Mouse (Mus musculus) cerebellum, adult 8-10 months (tissue): ENCODE results near the gene Plekha6.

ENCODE experiments used
- DNase-seq: peaks from one replicate; pipeline ENCODE4 v3.0.0; 2022

The Plekha6 gene

GRCm38 (mm10) chr1:133183141-133183925, 19.3 kb downstream of the Plekha6 start:
- DNase-seq: no peak

DNA sequence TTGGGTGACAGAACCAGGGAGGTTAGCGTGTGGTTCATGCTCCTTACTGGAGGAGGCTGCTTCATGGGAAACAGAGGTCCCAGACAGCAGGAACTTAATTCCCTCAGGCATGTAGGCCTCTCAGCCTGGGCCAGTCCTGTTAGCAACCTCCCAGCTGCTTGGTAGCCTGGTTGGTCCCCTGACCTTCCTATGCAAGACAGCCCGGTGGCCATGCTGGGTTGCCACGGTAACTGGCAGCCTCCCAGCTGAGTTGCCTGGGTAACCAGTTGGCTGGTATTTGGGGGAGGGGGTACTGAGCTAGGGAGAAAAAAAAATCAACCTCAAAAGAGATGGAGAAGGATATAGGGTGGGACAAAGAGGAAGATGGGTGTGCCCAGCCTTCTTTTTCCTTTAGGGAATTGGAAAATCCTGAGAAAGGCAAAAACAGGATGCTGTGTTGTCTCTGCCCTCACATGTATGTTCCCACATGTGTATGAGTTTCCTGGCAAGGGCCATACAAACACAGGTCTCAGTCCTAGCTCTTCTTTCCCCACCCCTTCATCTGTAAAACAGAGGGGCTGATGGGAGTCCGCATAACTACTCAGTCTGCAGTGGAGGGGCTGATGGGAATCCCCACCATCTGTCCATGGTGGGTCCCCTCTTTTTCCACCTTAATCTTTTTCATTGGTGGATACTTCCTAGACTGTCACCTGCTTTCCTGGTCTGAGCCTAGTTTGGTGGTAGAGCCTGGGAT, 24.1 kb downstream of the Plekha6 start:
- DNase-seq: no peak

GRCm38 (mm10) chr1:133188719-133189118, 24.7 kb downstream of the Plekha6 start:
- DNase-seq: no peak

DNA sequence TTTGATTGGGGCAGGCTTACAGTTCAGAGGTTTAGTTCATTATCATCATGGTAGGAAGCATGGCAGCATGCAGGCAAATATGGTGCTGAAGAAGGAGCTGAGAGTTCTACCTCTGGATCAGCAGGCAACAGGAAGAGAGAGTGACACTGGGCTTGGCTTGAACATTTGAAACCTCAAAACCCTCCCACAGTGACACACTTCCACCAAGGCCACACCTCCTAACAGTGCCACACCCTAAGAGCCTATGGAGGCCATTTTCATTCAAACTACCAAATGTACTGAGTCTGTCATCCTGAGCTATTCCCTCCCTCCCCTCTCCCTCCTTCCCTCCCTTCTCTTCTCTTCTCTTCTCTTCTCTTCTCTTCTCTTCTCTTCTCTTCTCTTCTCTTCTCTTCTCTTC, 25.5 kb downstream of the Plekha6 start:
- DNase-seq: no peak

DNA sequence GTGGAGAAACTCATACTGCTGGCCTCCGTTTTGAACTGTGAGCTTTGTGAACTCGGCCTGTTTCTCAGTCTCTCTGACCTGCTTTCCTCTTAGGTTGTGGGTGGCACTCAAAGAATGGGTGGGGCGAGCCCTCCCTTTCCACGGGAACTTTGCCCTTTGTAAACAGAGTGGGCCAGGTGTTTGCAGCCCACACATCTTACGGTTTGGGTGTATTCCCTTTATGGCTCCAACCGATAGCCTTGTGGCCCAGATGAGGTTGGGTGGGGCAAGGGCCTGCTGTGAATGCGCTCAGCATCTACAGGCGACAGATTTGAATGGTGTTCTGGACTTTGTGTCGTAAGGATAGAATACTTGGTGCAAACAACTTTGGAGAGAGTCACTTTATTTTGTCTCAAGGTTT, 26.5 kb downstream of the Plekha6 start:
- no peak for DNase-seq

DNA sequence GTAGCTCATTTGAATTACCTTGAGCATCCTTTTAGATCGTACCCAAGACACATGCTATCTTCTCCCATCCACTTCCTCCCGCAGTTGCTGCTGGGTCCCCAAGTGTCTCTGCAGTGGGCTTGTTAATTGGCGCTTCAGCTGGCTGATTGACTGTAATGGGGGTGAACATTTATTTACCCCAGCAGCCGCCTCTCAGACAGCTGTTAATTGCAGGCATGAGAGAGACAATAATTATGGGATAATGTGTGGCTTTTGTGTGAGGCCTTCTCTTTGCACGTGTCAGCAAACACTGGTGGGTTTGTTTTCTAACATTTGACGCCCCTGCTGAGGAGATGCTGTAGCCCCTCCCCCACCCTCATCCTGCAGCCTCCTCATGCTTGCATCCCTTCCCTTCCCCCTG, 32.2 kb downstream of the Plekha6 start:
- no peak for DNase-seq

DNA sequence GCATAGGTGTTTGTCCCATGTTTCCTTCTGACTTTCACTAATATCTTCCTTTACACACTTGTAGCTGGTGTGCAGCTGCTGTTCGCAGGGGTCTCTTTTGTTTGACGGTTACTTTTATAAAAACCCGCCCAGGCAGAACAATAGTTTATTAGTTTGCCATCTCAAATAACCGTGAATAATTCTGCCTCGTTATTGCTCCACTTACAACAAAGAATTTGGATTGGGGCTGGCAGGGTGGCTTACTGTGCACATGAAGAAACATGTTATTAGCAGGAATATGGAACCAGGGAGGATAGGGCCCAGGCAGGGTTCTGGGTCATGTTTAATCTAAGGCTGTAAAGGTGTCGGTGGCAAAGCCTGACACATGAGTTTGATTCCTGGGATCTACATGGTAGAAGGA, 33.3 kb downstream of the Plekha6 start:
- no peak for DNase-seq

DNA sequence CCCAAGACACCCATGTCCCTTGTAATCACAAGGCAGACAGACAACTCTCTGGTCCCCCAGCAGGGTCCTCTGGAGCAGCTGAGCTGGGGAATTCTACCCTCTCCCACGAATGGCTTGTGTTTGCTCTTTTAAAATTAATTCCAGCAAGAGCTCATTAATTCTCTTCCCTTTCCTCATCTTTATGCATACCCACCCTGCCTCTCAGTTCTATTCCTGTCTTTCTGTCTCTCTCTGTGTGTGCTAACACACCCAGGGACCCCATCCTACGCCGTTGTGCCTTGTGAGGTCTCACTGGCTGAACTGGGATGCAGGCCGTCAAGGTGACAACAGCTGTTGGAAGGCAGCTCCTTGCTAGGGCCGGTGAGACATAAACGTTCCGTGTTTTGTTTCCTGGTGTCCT, 35.7 kb downstream of the Plekha6 start:
- DNase-seq: no peak

GRCm38 (mm10) chr1:133201499-133201898, 37.5 kb downstream of the Plekha6 start:
- DNase-seq: no peak

DNA sequence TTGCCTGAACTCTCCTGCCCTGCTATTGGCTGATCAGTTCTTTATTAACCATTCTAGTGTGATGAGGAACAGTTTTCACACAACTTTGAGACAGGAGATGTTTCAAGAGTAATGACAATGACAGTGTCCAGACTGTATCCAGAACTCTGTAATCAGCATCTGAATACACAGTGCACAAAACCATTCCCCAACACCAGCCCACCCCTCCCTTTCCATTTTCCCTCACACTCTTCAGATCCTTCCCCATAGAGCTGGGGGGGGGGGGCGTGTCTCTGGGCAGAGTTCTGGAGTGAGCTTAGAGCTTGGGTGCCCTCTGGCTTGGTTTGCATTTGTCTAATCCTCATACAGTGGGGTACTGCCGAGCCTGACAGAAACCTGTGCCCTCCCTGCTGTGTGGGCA, 39.7 kb downstream of the Plekha6 start:
- no peak for DNase-seq

DNA sequence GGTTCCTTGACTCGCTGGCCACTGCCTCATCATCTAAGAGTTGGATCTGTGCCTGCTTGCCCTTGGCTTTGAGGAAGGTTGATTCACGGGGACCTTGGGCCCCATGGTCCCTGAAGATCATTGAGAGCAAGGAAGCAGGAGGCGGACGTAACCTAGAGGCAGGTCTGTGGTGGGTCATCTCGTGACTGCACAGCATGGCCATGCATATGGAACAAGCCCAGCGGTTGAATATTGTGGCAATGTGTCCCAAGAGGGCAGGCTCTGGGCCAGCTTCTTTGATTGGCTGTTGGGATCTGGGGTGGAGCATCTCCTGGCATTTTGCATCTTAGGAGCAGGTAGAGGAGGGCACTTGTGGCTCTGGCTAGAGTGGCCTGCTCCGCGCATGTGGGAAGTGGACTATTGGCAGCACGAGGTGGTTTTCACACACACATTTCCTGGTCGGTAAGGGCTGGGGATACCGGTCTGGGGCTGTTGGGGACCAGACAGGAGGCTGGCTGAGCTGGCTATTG, 40.4 kb downstream of the Plekha6 start:
- DNase-seq: no peak

- DNase-seq: no peak
Measured at GRCm38 (mm10) chr1:133204985-133205384, 41.0 kb downstream of the Plekha6 start.

GRCm38 (mm10) chr1:133208086-133208815, 44.2 kb downstream of the Plekha6 start:
- no peak for DNase-seq

GRCm38 (mm10) chr1:133209036-133209435, 45.0 kb downstream of the Plekha6 start:
- no peak for DNase-seq

GRCm38 (mm10) chr1:133209482-133209881, 45.5 kb downstream of the Plekha6 start:
- DNase-seq: no peak

DNA sequence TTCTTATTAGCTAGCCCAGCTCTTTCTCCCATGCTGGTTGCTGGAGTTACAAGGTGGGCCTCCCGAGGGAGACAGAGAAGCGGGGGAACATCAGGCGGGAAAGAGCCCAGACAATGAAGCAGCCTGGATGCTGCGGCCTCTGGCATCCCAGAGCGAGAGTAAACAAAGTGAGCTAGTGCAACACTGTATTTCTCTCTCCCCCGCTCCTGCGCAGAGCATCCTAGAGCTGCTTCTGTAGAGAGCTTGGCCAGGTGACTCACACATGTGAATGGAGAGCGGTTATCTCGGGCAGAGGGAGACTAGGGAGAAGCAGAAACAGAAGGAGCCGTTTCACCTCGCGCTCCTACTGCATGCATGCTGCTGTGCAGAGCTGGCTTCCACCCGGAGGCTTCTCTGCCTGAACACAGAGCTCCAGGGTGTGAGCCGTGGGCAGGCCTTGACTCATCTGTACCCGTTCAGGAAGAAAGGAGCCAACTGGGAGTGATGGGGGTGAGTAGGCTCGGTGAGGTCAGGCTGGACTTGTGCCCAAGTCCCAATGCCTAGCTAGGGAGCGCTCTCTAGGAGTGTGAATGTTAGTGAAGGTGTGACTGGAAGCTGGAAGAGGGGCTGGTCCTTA, 46.0 kb downstream of the Plekha6 start:
- peak; percentile 28 for DNase-seq

- DNase-seq: no peak
Measured at GRCm38 (mm10) chr1:133210766-133211165, 46.8 kb downstream of the Plekha6 start.

DNA sequence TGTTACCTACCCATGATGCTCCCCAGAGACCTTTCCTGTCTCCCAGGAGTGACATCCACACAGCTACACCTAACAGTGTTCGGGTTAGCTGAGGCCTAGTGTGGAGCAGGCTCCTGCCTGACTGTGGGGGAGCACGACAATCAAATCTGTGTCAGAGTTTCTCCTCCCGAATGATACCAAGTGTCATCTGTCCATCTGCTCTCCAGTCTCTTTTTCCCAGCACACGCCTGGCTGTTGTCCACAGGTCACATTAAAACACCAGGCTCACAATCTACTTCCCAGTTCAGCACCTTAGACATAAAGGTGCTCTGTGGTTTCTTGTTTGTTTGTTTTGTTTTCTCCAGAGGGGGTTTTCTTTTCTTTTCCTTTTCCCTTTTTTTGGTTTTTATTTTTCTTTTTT, 48.3 kb downstream of the Plekha6 start:
- no peak for DNase-seq

DNA sequence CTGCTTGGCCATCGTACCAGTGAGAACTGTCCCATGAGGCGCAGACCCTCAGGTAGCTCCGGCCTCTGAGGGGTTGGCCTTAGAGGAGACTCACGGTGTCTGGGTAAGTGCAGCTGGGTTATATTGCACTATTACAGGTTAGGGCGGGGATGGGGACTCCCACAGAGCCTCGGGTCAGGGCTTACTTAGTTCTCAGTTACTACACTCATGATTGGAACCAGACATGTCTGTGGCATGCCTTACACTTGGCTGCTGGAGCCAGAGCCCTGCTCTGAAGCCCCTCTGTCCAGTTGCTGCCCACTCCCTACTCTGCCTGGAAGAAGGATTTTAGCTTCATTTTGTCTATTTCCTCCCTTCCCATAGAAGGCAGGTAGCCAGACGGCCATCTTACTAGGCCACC, 49.1 kb downstream of the Plekha6 start:
- DNase-seq: no peak

GRCm38 (mm10) chr1:133213901-133214300, 49.9 kb downstream of the Plekha6 start:
- no peak for DNase-seq

- no peak for DNase-seq
Measured at GRCm38 (mm10) chr1:133214672-133215359, 50.8 kb downstream of the Plekha6 start.

DNA sequence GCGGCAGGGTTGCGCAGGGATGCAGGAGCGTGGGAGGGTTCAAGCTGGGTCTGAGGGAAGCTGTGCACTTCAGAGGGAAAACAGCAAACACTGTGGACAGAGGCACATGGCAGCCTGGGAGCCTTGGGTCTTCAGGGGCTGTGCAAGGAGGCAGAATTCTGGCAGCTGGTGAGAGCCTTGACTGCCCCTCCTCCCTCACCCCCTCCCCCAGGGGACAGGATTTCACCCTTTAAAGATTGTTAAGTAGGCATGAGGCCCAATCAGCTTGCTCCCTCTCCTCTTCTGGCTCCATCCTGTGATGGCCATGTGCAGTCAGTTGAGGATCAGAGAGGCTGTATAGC, 51.3 kb downstream of the Plekha6 start:
- DNase-seq: no peak

DNA sequence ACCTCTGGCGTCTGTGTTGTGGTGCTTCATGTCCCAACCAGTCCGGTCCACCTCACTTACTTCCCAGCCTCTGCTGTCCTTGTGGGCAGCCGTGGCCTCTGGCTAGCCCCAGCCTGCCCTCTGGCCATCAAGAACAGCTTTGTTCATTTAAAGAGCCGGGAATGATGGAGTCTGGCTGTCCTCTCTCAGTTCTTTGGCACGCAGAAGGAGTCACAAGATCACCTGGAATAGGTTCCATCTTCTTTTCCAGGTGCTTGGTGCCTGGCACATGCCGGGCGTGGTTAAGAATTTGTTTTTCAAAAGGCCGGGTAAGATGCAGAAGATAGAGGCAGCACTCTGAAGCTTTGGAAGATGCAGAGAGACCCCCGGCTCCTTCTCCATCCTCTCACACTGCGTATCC, 51.7 kb downstream of the Plekha6 start:
- DNase-seq: no peak
